Mouse (Mus musculus): ENCODE data around the gene Tnni3. TPM values are rescaled to one million over a fixed set of nuclear protein-coding genes. Genes with fewer than 3 reads are reported as not detected.
A peak's percentile ranks its signal among the peaks of the same experiment; 100 is the strongest.

The Tnni3 gene
- polyA plus RNA-seq, 1 experiment: 10.0 TPM

DNA sequence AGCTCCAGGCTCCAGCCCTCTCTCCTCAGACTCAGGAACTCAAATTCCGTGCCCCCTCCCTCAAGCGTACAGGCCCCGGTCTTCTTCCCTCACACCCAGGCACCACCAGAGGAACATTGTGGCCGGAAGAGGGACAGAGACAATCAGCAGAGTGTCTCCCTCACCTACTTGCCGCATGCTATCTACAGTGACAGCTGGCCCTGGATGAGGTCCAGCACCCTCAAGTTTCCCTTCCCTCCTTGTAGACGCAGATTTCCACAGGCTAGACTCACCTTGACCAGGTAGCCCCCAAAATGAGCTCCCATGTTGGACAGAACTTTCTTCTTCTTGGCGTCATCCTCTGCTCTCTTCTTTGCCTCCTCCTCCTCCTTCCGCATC, 15.3 kb downstream of the Tnni3 start:
- H3K36me3 ChIP-seq (ENCODE audit: control insufficient read depth, insufficient read depth, low read length, poor library complexity, severe bottlenecking): no peaks in the 10 kb centered on the region
- H3K9me3 ChIP-seq (replicated peaks; ENCODE audit: control insufficient read depth, insufficient read depth, low read length, poor library complexity, severe bottlenecking): no peaks in the 10 kb centered on the region
- no peaks in the 10 kb centered on the region for H3K4me1 ChIP-seq (ENCODE audit: control insufficient read depth, insufficient read depth, low read length)
- H3K27ac ChIP-seq (ENCODE audit: insufficient read depth, low read length): no peak overlapping the region
- no peak overlapping the region for H3K9ac ChIP-seq (ENCODE audit: low read depth, poor library complexity, severe bottlenecking)
- TF ChIP-seq EP300 (IDR thresholded peaks at IDR 0.05; ENCODE audit: insufficient read depth, low read depth, low read length) (no peak), POLR2A (IDR thresholded peaks at IDR 0.05; ENCODE audit: insufficient read depth, low read length) (no peak), CTCF (IDR thresholded peaks at IDR 0.05; ENCODE audit: low read depth, low read length) (no peak)
- no peaks in the 10 kb centered on the region for H3K27me3 ChIP-seq (ENCODE audit: control insufficient read depth, insufficient read depth, low read length, poor library complexity, severe bottlenecking)
- no peak overlapping the region for H3K4me3 ChIP-seq (ENCODE audit: low read depth, low read length)

- H3K4me3 ChIP-seq (ENCODE audit: low read depth, low read length): peak overlapping the region; percentile 35
- TF ChIP-seq POLR2A (IDR thresholded peaks at IDR 0.05; ENCODE audit: insufficient read depth, low read length) (no peak), CTCF (IDR thresholded peaks at IDR 0.05; ENCODE audit: low read depth, low read length) (peak; percentile 66), EP300 (IDR thresholded peaks at IDR 0.05; ENCODE audit: insufficient read depth, low read depth, low read length) (no peak)
Observed at GRCm38 (mm10) chr7:4508062-4508738, 15.8 kb downstream of the Tnni3 start.

DNA sequence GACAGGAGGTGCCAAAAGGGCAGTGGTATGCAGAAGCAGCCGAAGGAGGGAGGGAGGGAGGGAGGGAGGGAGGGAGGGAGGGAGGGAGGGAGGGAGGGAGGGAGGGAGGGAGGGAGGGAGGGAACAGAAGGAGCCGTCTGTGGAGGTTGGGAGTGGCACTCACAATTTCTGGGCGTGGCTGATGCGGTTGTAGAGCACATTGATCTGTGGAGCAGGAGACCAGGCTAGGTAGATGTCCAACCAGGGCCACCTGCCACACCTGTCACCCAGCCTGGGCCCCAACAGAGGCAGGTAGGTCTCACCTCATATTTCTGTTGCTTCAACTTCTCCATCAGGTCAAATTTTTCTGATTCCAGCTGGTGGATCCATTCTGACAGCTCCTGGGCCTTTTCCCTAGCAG, 16.8 kb downstream of the Tnni3 start:
- H3K9ac ChIP-seq (ENCODE audit: low read depth, poor library complexity, severe bottlenecking): no peak overlapping the region
- H3K9me3 ChIP-seq (replicated peaks; ENCODE audit: control insufficient read depth, insufficient read depth, low read length, poor library complexity, severe bottlenecking): no peaks in the 10 kb centered on the region
- no peak overlapping the region for H3K4me3 ChIP-seq (ENCODE audit: low read depth, low read length)
- H3K27me3 ChIP-seq (ENCODE audit: control insufficient read depth, insufficient read depth, low read length, poor library complexity, severe bottlenecking): no peaks in the 10 kb centered on the region
- no peak overlapping the region for H3K27ac ChIP-seq (ENCODE audit: insufficient read depth, low read length)
- H3K36me3 ChIP-seq (ENCODE audit: control insufficient read depth, insufficient read depth, low read length, poor library complexity, severe bottlenecking): no peaks in the 10 kb centered on the region
- H3K4me1 ChIP-seq (ENCODE audit: control insufficient read depth, insufficient read depth, low read length): no peaks in the 10 kb centered on the region
- TF ChIP-seq POLR2A (IDR thresholded peaks at IDR 0.05; ENCODE audit: insufficient read depth, low read length): no peak
- no peak for TF ChIP-seq CTCF (IDR thresholded peaks at IDR 0.05; ENCODE audit: low read depth, low read length)
- no peak for TF ChIP-seq EP300 (IDR thresholded peaks at IDR 0.05; ENCODE audit: insufficient read depth, low read depth, low read length)

More at GRCm38 (mm10) chr7:4508062-4508738, 15.8 kb downstream of the Tnni3 start:
- Histone ChIP-seq H3K9me3 (replicated peaks; ENCODE audit: control insufficient read depth, insufficient read depth, low read length, poor library complexity, severe bottlenecking) (no peaks in the 10 kb centered on the region), H3K9ac (ENCODE audit: low read depth, poor library complexity, severe bottlenecking) (no peak overlapping the region), H3K36me3 (ENCODE audit: control insufficient read depth, insufficient read depth, low read length, poor library complexity, severe bottlenecking) (no peaks in the 10 kb centered on the region), H3K27ac (ENCODE audit: insufficient read depth, low read length) (no peak overlapping the region), H3K27me3 (ENCODE audit: control insufficient read depth, insufficient read depth, low read length, poor library complexity, severe bottlenecking) (no peaks in the 10 kb centered on the region), H3K4me1 (ENCODE audit: control insufficient read depth, insufficient read depth, low read length) (no peaks in the 10 kb centered on the region)

GRCm38 (mm10) chr7:4504646-4505435, 19.2 kb downstream of the Tnni3 start:
- no peak for TF ChIP-seq POLR2A (IDR thresholded peaks at IDR 0.05; ENCODE audit: insufficient read depth, low read length)
- no peak for TF ChIP-seq CTCF (IDR thresholded peaks at IDR 0.05; ENCODE audit: low read depth, low read length)
- TF ChIP-seq EP300 (IDR thresholded peaks at IDR 0.05; ENCODE audit: insufficient read depth, low read depth, low read length): no peak
- no peaks in the 10 kb centered on the region for H3K4me1 ChIP-seq (ENCODE audit: control insufficient read depth, insufficient read depth, low read length)
- H3K9ac ChIP-seq (ENCODE audit: low read depth, poor library complexity, severe bottlenecking): no peak overlapping the region

GRCm38 (mm10) chr7:4503858-4504257, 20.2 kb downstream of the Tnni3 start:
- Histone ChIP-seq H3K4me3 (ENCODE audit: low read depth, low read length) (no peak overlapping the region), H3K36me3 (ENCODE audit: control insufficient read depth, insufficient read depth, low read length, poor library complexity, severe bottlenecking) (no peaks in the 10 kb centered on the region), H3K4me1 (ENCODE audit: control insufficient read depth, insufficient read depth, low read length) (no peaks in the 10 kb centered on the region), H3K9me3 (replicated peaks; ENCODE audit: control insufficient read depth, insufficient read depth, low read length, poor library complexity, severe bottlenecking) (no peaks in the 10 kb centered on the region), H3K27ac (ENCODE audit: insufficient read depth, low read length) (no peak overlapping the region), H3K9ac (ENCODE audit: low read depth, poor library complexity, severe bottlenecking) (no peak overlapping the region), H3K27me3 (ENCODE audit: control insufficient read depth, insufficient read depth, low read length, poor library complexity, severe bottlenecking) (no peaks in the 10 kb centered on the region)
- TF ChIP-seq CTCF (IDR thresholded peaks at IDR 0.05; ENCODE audit: low read depth, low read length): no peak
- TF ChIP-seq POLR2A (IDR thresholded peaks at IDR 0.05; ENCODE audit: insufficient read depth, low read length): no peak
- TF ChIP-seq EP300 (IDR thresholded peaks at IDR 0.05; ENCODE audit: insufficient read depth, low read depth, low read length): no peak

More at GRCm38 (mm10) chr7:4504646-4505435, 19.2 kb downstream of the Tnni3 start:
- H3K36me3 ChIP-seq (ENCODE audit: control insufficient read depth, insufficient read depth, low read length, poor library complexity, severe bottlenecking): no peaks in the 10 kb centered on the region
- H3K4me3 ChIP-seq (ENCODE audit: low read depth, low read length): no peak overlapping the region
- H3K27me3 ChIP-seq (ENCODE audit: control insufficient read depth, insufficient read depth, low read length, poor library complexity, severe bottlenecking): no peaks in the 10 kb centered on the region
- no peak overlapping the region for H3K27ac ChIP-seq (ENCODE audit: insufficient read depth, low read length)
- H3K9me3 ChIP-seq (replicated peaks; ENCODE audit: control insufficient read depth, insufficient read depth, low read length, poor library complexity, severe bottlenecking): no peaks in the 10 kb centered on the region

- no peaks in the 10 kb centered on the region for H3K36me3 ChIP-seq (ENCODE audit: control insufficient read depth, insufficient read depth, low read length, poor library complexity, severe bottlenecking)
- H3K4me3 ChIP-seq (ENCODE audit: low read depth, low read length): no peak overlapping the region
- H3K9me3 ChIP-seq (replicated peaks; ENCODE audit: control insufficient read depth, insufficient read depth, low read length, poor library complexity, severe bottlenecking): no peaks in the 10 kb centered on the region
- no peak overlapping the region for H3K9ac ChIP-seq (ENCODE audit: low read depth, poor library complexity, severe bottlenecking)
- H3K27me3 ChIP-seq (ENCODE audit: control insufficient read depth, insufficient read depth, low read length, poor library complexity, severe bottlenecking): no peaks in the 10 kb centered on the region
- H3K4me1 ChIP-seq (ENCODE audit: control insufficient read depth, insufficient read depth, low read length): no peaks in the 10 kb centered on the region
- no peak overlapping the region for H3K27ac ChIP-seq (ENCODE audit: insufficient read depth, low read length)
- TF ChIP-seq EP300 (IDR thresholded peaks at IDR 0.05; ENCODE audit: insufficient read depth, low read depth, low read length) (no peak), CTCF (IDR thresholded peaks at IDR 0.05; ENCODE audit: low read depth, low read length) (no peak), POLR2A (IDR thresholded peaks at IDR 0.05; ENCODE audit: insufficient read depth, low read length) (no peak)
Observed at GRCm38 (mm10) chr7:4503100-4503499, 20.9 kb downstream of the Tnni3 start.

Measured in ES-Bruce4 (cell line).